Mouse (Mus musculus) cerebral cortex, adult 2 months (tissue): ENCODE results near the gene Golgb1.

ENCODE experiments used
- WGBS: fragments of 180-500 bp; shearing (Covaris S2); methylation state at CpG from one replicate; pipeline ENCODE4 v1.1.7; 2018; 5-methylcytosine and 5-hydroxymethylcytosine counted together

The Golgb1 gene

DNA sequence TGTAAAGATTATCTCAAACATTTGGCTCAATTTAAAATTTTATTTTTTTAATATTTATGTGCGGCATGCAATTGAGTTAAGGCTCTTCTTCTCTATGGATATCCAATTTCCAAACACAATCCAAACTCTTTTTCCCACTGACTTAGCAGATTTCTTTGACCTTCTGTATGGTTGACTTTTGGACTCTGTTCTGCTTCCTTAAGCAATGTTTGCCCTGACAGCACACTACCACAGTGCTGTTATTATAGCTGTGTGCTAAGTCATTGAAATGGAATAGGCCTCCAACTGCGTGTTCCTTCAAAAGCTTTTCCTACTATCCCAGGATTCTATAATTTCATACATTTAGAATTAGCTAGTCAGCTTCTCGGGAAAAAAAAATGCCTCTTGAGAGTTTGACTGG is 68.7 kb downstream of the Golgb1 start:
- 88% methylated on average over 3 of the region's 3 CpGs for WGBS

DNA sequence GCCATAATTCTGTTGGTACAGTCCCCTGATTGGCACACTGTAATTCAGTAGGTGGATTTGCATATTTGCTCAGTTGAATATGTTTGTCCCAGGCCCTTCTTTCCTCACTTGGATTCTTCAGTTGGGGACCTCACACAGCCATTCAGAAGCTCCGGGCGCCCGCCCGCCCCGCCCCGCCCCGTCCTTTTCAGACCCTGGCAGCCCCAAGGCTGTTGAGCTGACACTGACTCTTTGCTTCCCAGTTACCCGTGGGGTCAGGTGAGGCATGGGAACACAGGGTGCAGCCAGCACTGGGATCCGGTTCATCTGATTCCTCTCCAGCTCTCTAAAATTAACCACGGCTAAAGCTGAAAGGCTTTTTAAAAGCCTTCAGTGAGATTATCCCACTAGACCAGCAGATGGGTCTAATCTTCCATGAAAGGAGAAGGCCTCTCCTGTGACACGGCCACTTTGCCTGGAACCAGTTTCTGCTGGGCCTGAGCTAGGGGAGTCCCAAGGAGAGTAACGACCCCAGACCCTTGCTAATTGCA is 70.0 kb downstream of the Golgb1 start:
- WGBS = 26% methylated on average over 12 of the region's 12 CpGs

DNA sequence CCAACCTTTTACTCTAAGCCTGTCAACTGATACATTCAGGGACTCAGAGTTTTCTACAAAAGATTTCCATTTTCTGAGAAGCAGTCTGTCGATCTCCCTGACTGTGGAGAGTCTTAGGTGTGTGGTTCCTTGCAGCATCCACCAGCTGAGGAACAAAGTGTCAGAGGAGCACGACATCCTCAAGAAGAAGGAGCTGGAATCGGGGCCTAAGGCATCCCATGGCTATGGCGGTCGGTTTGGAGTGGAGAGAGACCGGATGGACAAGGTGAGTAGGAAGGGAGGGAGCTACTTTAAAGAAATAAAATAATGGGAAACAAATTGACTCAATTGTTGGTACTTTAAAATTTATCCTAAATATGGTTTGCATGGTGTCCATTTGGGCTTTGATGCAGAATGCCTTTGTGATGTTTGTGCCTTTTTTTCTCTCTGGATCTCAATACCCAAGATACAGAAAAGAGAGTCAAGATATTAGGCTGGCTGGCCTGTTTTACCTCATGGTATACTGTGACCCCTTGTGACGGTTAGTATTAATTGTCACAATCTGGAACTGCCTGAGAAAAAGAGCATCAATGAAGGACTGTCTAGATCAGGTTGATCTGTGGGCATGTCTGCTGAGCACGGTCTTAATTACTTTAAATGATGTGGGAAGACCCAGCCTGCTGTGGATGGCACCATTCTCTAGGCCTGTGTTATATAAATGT is 71.7 kb downstream of the Golgb1 start:
- 91% methylated on average over 8 of the region's 8 CpGs for WGBS

DNA sequence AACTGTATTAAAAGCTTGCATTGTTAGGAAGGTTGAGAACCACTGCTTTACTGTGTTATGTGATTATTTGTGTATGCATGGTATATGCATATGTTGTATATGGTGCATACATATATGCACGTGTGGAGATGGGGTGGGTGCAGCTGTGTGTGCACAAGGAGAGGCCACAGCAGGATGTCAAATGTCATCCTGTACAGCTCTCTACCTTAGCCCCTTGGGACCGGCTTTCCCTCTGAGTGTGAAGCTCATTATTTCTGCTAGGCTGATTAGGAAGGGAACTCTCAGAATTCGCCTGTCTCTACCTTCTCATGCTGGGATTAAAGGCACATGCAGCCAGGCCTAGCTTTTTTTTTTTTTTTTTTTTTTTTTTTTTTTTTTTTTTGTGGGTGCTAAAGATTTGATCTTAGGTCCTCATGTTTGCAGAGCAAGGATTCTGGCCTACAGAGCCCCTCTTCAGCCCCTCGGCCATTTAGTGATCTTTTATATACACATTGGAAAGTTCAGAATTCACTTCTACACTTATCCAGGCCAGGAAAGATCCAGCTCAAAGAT is 72.8 kb downstream of the Golgb1 start:
- WGBS = 69% methylated on average over 4 of the region's 4 CpGs

DNA sequence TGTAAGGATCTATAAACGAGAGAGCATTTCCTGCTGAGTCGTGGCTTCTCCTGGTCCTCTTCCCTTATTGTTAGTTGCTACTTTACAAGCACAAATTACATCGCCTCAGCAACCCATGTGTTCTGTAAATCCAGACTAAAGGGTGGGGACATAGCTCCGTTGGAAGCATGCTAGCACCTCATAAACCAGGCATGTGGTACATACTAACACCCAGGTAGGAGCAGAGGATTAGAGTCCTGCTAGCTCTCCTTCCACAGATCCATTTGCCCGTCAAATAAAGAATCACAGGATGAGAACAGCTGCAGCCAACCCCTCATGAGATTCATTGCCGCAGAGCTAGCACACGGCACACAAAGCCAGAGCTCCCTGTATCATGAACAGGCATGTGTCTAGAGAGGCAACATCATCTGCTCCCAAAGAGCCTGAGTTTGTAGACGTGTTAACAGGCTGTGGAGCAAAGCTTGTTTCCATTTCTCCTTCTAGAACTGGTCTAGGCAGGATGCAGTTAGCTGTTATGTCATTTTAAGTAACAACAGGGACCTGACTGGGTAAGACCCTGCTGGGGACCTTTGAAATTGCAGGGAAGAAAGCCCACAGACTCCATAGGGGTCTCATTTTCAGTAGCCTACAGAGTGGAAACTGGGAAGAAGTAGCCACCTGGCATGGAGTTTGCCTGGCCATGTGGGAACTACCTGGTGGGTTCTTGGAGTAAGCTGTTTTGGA is 74.8 kb downstream of the Golgb1 start:
- 65% methylated on average over 8 of the region's 8 CpGs for WGBS

DNA sequence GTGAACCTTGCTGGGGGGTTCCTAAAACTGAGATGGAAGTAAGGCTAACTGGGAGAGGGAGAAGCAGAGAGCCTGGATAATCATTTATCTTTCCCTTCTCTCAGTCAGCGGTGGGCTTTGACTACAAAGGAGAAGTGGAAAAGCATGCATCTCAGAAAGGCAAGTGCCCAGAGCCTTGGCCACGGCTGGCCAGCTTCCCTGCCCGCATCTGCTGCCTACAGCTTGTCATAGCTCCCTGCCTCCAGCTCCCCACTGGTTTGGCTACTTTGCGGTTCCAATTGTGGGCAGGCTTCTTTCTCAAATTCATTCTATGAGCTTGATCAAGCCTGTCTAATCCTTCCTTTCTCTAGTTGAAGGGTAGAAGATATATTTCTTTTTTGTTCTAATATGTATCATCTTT is 76.1 kb downstream of the Golgb1 start:
- 56% methylated on average over 4 of the region's 4 CpGs for WGBS

DNA sequence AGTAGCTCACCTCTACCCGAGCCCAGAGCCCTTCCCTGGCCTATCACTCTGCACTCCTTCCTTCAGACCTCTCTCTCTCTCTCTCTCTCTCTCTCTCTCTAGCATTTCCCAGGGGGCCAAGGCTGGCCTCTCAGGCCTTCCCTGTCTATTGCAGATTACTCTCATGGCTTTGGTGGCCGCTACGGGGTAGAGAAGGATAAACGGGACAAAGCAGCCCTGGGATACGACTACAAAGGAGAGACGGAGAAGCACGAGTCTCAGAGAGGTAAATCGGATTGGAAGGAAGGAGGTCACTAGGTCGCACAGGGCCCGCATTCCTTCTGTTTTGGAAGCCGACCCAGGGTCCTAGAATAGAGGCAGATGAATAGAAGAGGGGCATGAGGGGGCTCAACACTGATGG is 80.2 kb downstream of the Golgb1 start:
- 66% methylated on average over 11 of the region's 11 CpGs for WGBS

DNA sequence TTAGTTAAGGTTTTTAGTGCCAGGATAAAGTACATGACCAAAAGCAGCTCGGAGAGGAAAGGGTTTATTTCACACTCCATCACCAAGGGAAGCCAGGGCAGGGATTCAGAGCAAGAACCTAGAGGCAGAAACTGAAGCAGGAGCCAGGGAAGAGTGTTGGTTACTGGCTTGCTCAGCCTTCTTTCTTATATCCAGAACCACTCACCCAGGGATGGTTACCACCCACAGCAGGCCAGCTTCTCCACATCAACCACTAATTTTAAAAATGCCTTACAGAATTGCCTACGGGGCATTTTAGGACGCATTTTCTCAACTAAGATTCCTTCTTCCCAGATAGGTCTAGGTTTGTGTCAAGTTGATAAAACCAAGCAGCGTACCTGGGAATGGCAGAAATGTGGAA is 88.5 kb downstream of the Golgb1 start:
- WGBS = 68% methylated on average over 4 of the region's 4 CpGs

DNA sequence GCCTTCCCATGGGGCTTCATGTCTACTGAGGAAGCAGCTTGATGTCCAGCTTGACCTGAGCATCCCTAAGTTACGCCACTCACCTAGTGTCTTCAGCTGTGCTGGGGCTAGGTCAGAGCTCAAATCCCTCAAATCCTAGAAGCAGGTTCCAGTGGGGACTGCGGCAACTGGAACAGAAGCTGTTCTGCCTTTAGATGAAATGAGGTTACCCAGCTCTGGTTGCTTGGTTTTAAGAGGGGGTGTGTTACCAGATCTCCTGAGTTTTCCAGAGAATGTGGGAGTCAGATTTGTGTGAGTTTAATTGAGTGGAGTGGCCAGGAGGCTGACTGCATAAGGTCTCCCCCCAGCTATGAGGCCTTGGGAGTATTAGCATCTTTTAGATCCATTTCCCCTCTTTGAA is 104.2 kb downstream of the Golgb1 start:
- WGBS = 81% methylated on average over 2 of the region's 2 CpGs
